Mouse (Mus musculus): ENCODE measurements at regions not wholly inside any gene's neighbourhood (a gene's known extent, or its start where the extent isn't known, plus 50 kb on each side); places are given as distances from the start of the nearest gene placed in this dataset.

DNA sequence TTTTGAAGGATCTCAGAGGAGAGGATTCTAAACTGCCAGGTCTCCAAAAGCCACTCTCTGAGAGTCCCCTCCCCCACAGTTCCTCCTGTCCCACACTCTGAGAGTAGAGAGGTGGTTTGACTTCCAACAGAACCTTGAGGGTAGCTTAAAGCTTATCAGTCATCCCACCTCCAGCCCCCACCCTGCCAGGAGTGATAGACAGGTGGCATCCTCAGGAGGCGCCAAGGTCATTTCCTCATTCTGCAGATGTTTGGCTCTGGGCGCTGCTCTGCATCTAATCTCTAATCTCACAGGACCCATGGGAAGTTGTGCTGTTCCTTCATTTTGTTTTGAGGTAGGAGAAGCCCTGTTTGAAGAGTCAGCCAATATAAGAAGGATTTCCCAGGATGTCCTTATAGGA lies 96.2 kb downstream of the Hes1 start:
- DNase-seq (ENCODE audit: low read depth, low spot score) = no peak

DNA sequence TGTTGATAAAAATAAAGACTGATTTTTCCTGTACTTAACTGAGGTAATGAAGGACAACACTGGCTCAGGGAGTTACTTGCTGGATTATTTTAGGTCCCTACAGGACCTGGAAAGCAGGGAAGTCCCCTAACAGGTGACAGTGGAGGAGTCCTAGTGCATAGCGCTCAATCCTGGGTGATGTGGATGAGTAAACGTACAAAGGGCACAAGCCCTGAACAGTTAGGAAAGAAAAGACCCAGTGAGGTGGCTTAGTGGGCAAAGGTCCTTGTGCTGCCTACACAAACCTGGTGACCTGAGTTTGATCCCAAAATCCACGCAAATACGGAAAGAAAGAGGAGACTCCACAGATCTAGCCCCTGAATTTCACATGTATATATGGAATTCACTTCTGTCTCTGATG lies 99.1 kb downstream of the Hes1 start:
- no peak for DNase-seq (ENCODE audit: low read depth, low spot score)

DNA sequence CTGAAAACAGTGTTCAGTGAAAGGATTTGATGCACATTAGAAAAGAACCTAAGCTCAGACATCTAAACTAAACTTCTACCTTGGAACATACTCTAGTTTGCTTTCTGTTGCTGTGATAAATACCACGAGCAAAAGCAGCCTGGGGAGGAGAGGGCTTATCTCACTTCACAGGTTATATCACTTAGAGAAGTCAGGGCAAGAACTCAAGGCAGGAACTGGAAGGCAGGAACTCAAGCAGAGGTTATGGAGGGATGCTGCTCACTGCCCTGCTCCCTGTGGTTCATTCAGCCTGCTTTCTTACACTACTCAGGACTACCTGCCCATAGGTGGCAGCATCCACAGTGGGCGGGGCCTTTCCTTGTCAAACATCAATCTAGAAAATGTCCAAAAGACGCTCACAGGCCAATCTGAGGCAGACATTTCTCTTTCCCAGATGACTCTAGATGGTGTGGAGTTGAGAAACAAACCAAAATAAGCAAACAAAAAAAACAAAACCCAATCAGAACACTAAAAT lies 101.5 kb downstream of the Hes1 start:
- no peak for DNase-seq (ENCODE audit: low read depth, low spot score)

DNA sequence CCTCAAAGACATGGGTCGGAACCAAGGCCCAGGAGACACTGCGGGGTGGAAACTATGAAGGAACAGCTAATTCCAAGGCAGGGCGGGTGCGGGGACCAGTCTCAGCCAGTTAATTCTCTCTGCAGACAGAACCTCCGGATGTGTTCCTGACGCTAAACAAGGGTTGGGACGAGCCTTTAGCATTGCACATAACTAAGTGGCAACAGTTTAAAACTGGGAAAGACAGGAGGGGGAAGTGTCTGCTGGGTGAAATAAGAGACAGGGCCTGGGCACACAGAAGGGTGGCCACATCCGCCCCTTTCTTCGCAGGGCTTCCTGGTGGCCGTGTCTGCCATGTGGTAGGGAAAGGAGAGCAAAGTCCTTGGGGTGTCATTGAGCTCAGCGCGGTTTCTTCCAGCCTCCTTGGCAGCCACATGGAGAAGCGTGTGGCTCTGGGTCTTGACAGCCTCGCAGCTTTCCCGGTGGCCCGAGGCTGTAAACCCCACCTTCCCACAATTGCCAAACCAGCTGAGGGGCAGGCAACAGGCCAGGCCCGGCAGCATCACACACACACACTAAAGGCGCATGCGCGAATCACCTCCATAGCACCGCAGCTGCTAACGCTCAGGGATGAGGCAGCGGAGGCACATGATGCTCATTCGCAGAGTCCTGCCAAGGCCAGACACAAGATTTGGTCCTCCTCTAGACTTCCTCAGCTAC lies 95.8 kb downstream of the Cpn2 start:
- no peak for DNase-seq (ENCODE audit: low read depth, low spot score)

DNA sequence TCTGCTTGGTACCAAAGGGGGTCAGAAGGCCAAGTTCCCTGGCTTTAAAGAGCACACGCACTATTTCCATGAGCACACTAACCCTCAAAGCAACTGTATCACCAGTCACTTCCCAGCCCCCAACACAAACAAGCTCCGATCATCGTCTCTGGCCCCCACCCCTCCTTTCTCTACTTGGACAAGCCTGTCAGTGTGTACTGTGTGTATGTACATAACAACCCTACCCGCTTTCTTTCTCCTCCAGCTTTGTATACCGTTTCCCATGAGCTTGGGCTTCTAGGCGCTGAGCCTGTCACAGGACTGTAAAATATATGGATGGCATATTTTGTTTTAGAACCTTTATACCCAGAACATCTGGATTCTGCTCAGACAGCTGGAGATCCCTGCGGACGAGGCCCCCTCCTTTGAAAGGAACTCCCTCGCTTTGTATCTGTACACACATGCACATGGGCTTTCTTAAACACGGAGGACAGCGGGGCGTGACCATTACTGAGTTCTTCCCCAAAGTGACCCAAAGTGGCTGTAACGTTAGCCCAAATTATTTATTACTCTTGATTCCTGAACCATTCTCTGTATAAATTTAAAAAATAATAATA lies 95.1 kb downstream of the Cpn2 start:
- no peak for DNase-seq (ENCODE audit: low read depth, low spot score)

DNA sequence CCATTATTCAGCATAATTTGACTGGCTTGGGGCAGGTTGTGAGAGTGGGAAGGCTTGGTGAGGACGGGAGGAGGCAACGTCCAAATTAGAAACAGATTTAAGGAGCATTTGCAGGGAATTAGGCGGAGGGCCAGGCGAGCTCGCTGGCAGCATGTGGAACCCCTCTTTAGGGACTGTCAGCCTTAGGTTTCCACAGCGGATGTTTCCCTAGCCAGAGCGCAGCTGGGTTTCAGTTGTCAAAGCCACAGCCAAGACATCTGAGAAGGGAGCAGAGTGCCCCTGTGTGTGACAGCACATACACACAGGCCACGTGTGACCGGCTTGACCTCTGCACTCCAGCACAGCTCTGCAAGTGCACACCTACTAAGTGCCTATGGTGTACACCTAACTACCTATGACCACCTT lies 94.5 kb downstream of the Cpn2 start:
- DNase-seq (ENCODE audit: low read depth, low spot score) = no peak

DNA sequence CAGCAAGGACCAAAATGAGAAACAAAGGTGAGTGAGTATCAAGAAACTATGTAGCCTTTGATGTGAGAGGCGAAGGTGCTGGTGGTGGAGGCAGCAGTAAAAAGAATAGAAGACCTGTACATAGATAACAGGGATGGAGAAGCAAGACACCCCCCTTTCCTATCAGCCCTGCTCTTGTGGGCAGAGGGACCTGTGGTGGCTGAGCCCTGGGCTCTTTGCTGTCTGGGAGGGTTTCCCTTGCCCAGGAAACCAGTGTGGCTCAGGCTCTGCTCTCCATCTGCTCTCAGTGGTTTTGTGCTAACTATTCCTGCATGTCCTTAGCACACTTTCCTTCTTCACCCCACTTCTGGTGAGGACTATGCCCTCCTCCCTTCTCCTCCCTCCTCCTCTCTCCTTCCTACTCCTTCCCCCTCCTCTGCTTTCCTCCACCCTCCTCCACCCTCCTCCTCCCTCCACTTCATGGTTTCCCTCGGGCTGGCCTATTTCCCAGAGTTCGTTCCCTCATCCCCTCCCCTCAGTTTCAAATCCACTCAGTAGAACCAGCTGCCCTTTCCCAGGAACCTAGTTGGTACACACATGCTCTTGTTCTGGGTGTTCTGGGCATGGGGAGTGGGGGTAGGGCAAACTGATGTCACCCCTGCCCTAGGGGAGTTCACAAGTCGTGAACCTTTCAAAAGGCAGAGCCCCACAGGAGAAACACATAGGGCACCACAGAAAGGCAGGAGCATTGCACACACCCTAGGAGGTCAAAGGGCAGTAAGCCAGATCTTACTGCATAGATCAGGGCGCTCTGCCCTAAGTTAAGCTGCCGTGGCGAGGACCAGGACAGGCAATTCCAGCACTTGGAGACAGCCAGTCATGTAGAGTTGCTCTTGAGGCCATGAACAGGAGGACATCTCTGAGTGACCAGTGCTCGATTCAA lies 93.1 kb downstream of the Cpn2 start:
- no peak for DNase-seq (ENCODE audit: low read depth, low spot score)

DNA sequence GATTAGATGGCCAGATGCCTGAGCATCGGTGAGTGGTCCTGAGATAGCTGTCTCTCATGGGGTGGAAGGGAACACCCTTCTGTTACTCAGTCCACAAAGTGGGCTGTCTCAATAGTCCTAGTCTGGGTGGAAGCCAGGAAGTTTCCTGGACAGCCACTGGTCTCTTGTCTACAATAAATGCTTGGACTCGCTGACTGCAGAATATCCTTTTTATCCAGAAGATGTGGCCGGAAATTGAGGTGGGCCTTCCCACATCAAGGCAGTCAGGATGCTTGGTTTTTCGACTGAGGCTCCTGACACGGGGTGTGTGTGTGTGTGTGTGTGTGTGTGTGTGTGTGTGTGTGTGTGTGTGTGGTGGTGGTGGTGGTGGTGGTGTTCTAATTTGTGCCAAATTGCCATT lies 91.0 kb downstream of the Cpn2 start:
- no peak for DNase-seq (ENCODE audit: low read depth, low spot score)

DNA sequence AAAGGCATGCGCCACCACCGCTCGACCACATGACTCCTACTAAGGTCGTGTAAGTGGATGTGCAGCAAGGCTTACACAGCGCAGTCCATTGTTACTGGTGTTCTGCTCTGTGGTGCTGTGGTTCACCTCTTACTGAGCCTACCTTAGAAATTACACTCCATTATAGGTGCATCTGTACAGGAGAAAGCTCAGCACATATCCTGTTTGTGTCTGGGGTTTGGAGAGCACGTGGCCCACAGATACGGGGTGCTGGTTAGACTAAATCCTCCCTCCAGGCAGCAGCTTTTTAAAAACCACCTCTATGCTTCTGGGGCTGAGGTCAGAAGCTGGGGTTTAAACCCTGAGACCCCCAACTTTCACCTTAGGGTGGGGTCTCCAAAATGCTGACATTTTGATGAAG lies 89.5 kb downstream of the Cpn2 start:
- no peak for DNase-seq (ENCODE audit: low read depth, low spot score)

DNA sequence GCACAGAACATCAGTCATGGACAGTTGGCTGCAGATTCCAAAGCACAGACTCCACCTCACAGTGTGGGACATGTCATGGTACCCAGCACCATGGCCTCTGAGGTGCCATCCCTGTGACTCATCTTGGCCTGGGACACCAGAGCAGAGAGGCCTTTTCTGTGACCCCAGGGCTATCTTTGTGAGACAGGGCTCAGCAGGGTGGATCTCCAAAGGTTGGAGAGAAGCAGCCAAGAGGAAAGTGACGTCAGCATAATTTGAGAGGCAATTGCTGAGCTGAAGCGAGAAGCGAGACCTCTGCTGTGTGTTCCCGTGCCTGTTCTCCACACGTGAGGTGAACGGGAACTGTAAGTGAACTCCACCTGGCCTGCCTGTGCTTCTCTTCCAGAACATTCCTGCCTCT lies 88.7 kb downstream of the Cpn2 start:
- DNase-seq (ENCODE audit: low read depth, low spot score) = no peak

DNA sequence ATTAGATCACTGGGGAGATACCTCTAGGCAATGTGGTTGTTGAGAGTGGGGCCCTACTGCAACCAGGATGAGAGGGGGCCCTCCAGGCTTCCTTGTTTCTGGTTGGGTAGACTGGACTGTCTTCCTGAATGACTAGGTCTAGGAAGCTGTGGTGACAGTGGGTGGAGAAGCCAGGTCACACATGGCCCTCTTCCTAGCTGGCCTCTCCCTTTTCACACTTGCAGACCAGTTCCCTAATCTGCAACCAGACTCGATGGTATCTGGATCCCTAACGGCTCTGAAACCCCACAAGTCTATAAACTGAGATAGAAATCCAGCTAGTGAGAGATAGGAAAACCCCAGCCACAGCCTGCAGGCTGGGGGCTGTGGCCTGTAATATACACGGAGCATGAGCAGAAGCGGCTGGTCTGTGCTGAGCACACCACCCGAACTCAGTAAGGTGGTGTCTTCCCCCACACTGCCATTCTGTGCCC lies 87.8 kb downstream of the Cpn2 start:
- no peak for DNase-seq (ENCODE audit: low read depth, low spot score)

DNA sequence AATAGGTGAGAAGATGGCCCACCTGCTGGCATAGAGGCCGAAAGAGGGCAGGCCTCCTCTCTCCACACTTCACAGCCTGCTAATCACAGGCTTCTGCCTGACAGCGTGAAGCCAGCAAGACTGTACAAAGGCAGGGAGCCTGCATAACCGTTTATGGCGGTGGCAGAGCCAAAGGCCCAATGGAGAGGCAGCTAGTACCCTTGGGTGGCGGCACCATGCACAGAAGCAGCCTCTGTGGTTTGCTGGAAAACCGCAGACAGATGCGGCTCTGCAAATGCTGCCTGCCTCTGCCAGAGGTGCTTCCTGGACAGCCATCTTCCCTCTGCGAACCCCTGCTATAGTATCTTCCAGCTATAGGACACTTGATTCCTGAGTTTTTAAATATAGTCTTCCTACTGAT lies 86.2 kb downstream of the Cpn2 start:
- no peak for DNase-seq (ENCODE audit: low read depth, low spot score)

DNA sequence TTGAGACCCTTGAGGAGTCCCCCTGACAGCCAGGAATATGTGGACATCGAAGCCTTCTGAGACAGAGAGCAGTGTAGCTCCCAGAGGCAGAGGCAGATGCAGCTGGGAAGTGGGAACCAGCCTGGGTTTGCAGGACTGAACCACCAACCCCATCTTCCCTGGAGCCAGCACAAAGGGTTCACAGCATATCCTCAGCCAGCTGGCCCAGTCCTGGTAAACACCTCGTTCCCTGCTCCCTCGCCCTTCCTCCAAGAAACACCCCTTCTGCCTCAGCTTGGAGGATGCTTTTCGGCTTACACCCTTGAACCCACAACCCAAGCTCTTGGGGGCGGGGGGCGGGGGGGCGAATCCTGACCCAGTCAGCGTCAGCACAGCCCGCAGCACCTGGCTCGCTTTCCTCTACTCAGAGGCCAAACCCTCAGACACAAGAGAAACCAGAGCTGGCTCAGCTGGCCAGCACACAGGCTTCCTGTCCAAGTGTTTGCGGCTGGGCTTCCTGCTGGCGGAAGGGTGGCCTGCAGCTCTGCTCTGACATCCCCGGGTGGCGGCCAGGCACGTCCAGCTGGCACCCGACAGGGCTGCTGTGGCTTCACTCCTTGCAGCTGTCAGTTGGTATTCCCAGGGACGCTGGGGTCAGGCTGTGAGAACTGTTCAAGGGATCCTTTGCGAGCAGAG lies 82.6 kb downstream of the Cpn2 start:
- DNase-seq (ENCODE audit: low read depth, low spot score) = no peak

DNA sequence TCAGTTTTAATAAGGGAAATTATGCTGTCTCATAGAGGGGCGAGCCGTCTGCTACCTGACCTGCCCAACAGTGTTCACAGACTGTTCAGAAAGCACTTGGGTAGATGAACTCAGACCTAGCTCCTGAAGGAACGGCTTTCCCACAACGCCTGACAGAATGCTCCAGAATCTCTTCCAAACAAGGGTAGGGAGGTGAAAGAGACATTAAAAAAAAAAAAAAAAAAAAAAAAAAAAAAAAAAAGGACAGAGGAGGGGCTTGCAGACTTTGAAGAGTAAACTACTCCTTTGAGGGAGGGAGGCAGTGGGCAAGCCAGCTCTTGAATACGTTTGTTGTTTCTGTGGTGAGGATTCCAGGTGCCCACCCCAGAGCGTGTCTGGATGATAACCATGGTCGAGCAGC lies 81.6 kb downstream of the Cpn2 start:
- DNase-seq (ENCODE audit: low read depth, low spot score) = no peak

DNA sequence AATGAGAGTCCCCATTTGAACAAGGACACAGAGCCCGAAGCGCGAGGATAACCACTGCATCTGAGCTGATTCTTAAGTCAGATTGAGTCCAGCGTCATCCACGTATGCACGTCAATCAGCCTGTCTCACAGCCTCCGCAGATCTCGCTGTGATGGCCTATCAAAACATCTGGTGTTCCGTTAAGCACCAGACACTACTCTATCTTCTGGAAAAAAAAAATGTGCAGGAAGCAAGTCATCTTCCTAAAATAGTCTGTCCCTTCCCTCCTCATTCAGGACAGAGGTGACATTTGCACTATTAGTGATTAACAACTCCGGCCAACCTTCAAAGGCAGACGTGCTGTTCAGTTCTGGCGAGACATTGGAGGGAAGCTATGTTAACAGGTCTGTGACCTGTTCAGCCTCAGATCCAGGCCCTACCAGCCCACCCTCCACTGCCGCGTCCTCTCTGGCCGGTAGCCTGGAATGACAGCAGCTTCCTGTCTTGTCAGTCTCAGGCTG lies 81.0 kb downstream of the Cpn2 start:
- DNase-seq (ENCODE audit: low read depth, low spot score) = no peak

DNA sequence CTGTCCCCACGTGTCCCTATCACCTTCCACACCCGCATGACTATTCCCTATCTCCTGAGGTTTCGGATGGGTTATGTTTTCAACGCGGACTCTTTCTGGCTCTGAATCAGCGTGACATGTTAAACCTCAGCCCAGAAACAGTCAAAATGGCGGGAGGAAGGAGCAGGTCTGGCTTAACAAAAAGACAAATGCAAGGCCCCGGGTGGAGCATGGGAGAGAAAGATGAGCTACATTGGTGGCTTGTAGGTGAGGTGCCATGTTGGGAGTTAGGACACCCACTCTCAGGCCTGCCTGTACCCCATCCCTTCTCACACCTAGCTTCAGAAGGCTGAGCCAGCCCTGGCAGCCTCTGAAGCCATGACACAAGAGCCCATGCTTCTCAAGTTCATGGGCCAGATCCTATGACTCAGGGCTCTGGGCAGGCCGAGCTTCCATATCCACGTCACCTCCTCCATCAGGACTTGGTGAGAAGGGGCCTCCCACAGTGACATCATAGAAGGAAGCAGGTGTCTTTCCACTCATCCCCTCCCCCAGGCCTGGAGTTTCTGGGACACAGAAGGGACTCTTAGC lies 80.5 kb downstream of the Cpn2 start:
- DNase-seq (ENCODE audit: low read depth, low spot score) = no peak

DNA sequence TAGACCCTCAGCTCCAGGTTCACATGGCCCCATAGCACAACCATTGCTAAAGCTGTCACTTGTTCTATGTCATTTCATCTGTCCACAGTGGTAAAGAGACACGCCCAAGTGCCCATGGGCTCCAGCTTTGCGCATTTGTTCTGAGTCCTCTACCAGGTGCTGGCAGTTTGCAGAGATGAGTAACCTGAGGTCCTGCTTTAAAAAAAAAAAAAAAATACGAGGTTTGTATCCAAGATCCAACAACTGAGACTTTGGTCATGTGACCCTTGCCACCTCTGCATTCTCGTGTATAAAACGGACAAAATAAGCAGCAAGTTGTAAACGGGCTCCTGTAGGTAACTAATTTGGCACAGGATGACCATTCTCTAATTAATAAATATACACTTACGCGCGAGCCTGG lies 79.9 kb downstream of the Cpn2 start:
- no peak for DNase-seq (ENCODE audit: low read depth, low spot score)

DNA sequence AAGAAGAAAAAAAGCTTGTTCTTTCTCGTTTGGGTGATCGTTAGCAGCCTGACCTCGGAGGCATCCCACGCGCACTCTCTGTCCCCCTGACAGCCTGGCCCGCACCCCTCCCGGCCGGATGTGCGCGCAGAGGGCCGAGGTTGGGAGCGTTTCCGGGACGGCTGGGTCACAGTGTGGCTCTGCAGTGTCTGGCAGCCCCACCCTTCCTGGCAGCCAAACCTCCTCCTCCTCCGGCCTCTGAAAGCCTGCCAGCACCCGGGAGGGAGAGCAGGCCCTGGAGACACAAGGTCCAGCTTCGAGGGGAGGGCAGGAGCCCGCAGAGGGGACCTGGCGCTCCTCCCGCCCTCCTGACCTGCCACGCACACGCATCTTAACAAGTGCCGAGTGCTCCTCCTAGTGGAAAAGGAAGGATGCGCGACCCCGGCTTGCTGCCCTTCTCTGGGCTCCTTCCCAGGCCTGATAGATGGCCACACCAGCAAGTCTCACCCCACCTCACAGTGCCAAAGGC lies 79.3 kb downstream of the Cpn2 start:
- peak; percentile 48 for DNase-seq (ENCODE audit: low read depth, low spot score)

DNA sequence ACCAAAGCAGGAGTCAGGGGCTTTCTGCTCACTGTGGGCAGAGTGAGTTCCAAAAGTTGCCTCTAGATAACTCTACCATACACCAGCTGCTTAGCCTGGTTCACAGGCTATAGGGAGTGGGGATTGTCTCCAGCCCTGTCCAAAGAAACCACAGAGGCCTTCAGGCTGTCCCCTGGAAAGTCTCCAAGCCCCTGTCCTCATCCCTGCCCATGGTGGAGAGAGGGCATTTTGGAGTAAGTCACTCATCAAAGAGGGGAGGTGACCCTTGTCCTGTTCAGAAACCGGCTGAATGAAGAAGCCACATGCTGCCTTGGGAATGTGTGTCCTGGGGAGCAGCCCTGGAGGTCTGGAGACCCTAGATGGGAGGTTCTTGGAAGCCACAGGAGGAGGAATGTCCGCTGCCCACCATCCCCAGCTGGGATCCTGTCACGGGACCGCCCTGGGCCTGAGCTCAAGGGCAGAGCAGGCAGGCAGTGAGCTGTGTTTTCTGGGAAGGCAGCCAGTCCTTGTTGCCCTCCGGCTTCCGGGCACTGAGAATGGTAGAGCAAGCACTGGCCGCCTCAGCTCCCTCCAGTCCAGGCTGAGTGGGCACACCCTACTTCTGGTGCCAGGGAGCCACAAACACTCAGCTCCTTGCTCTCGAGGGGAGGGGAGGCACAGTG lies 78.4 kb downstream of the Cpn2 start:
- no peak for DNase-seq (ENCODE audit: low read depth, low spot score)

DNA sequence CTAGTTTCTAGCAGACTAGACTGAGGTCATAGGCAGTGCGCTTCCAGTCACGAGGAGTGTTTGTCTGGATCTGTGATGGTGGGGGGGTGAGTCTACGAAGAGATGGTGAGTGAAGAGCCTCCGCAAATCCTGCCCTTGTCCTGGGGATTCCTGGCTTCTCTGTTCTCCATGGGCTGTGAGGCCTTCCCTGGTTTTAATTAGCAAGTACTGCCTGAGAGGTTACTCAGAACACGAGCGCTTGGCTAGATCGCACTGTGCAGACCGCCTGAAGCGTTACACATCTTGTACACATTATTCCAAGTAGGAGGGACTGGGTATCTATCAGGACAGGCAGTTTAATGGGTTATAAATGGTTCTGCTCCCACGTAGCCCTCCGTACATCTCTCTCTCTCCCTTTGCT lies 76.9 kb downstream of the Cpn2 start:
- DNase-seq (ENCODE audit: low read depth, low spot score) = no peak

All from retina, adult 2 months (tissue).